Mouse (Mus musculus) gastrocnemius, postnatal 25 days (tissue): ENCODE measurements around the gene Abhd4. TPM values are rescaled to one million over a fixed set of nuclear protein-coding genes. Genes with fewer than 3 reads are reported as not detected.
"Not testable (repeated sequence)": the region's sequence is repeated elsewhere in the genome, so short reads cannot be mapped to it uniquely, and the experiment has no call there.

ENCODE experiments used
- DNase-seq: peaks from one replicate; pipeline ENCODE4 v3.0.0; 2022
- total RNA-seq, 2 experiments: library from RNA; stranded (reverse); gene quantifications; 1 replicate in 1 of 2; 2 replicates in 1 of 2; pipeline ENCODE4 v1.2.3; 2021

Abhd4 gene
- total RNA-seq, 2 experiments from 2014 or later, result 17.6 to 17.9 TPM

- no peak for DNase-seq
Observed at GRCm38 (mm10) chr14:54222289-54222727, 31.7 kb upstream of the Abhd4 start.

GRCm38 (mm10) chr14:54223315-54224063 is 30.5 kb upstream of the Abhd4 start:
- DNase-seq, result no peak

- DNase-seq, result no peak
Observed at GRCm38 (mm10) chr14:54224064-54224417, 29.9 kb upstream of the Abhd4 start.

GRCm38 (mm10) chr14:54224484-54225467 is 29.2 kb upstream of the Abhd4 start:
- DNase-seq, result no peak

- DNase-seq, result no peak
Observed at GRCm38 (mm10) chr14:54225725-54226124, 28.3 kb upstream of the Abhd4 start.

- peak; percentile 59 for DNase-seq
Observed at GRCm38 (mm10) chr14:54226911-54227811, 26.8 kb upstream of the Abhd4 start.

- DNase-seq, result peak; percentile 43
Observed at GRCm38 (mm10) chr14:54227911-54228451, 26.0 kb upstream of the Abhd4 start.

GRCm38 (mm10) chr14:54228501-54228900 is 25.5 kb upstream of the Abhd4 start:
- DNase-seq, result no peak

GRCm38 (mm10) chr14:54228933-54229713 is 24.9 kb upstream of the Abhd4 start:
- DNase-seq, result no peak

- not testable (repeated sequence) for DNase-seq
Observed at GRCm38 (mm10) chr14:54229849-54230248, 24.1 kb upstream of the Abhd4 start.

GRCm38 (mm10) chr14:54230638-54231150 is 23.3 kb upstream of the Abhd4 start:
- no peak for DNase-seq

- no peak for DNase-seq
Observed at GRCm38 (mm10) chr14:54231176-54231956, 22.6 kb upstream of the Abhd4 start.

GRCm38 (mm10) chr14:54232143-54232542 is 21.8 kb upstream of the Abhd4 start:
- no peak for DNase-seq

GRCm38 (mm10) chr14:54232811-54233558 is 21.0 kb upstream of the Abhd4 start:
- peak; percentile 56 for DNase-seq

- DNase-seq, result no peak
Observed at GRCm38 (mm10) chr14:54233559-54234143, 20.3 kb upstream of the Abhd4 start.

GRCm38 (mm10) chr14:54234231-54235040 is 19.6 kb upstream of the Abhd4 start:
- no peak for DNase-seq

- no peak for DNase-seq
Observed at GRCm38 (mm10) chr14:54235825-54236540, 18.0 kb upstream of the Abhd4 start.
